ENCODE assay signal across 35 mouse cellular contexts in genomic region chr11:82854111-82854510, GRCm38 (mm10). TPM values are rescaled to one million over a fixed set of nuclear protein-coding genes. Genes with fewer than 3 reads are reported as not detected.
"Had no signal": no experiment of that assay in that cellular context is flagged by ENCODE, and none has a peak within 500 bp of the region (broad histone marks: within the 10 kb centered on the region; RNA-seq: fewer than 3 reads in every experiment).

No protein-coding gene starts in this region.

- H3K9me3 ChIP-seq: heart, embryonic 13.5 days; heart, embryonic 15.5 days; hindbrain, embryonic 13.5 days; hindbrain, embryonic 15.5 days; kidney, embryonic 15.5 days; limb, embryonic 13.5 days; limb, embryonic 15.5 days had no signal

- DNase-seq: gastrocnemius, postnatal 14 days; gastrocnemius, postnatal 36 days; heart, adult 11 months; heart, adult 2 months; heart, postnatal 14 days; heart, postnatal 36 days; kidney, adult 11 months; kidney, adult 2 months; kidney, adult 9 months; kidney, postnatal 14 days; kidney, postnatal 36 days; layer of hippocampus, adult 9-11 months; layer of hippocampus, postnatal 36 days; left cerebral cortex, postnatal 4 days had no signal

- H3K4me2 ChIP-seq: heart, embryonic 11.5 days; heart, embryonic 13.5 days; heart, embryonic 15.5 days; hindbrain, embryonic 13.5 days; hindbrain, embryonic 15.5 days; kidney, embryonic 15.5 days; limb, embryonic 13.5 days; limb, embryonic 15.5 days had no signal

- H3K27me3 ChIP-seq: heart, embryonic 13.5 days; heart, embryonic 15.5 days; hindbrain, embryonic 13.5 days; hindbrain, embryonic 15.5 days; kidney, embryonic 15.5 days; limb, embryonic 13.5 days; limb, embryonic 15.5 days had no signal

- H3K36me3 ChIP-seq: heart, embryonic 13.5 days; heart, embryonic 15.5 days; hindbrain, embryonic 13.5 days; hindbrain, embryonic 15.5 days; kidney, embryonic 15.5 days; limb, embryonic 13.5 days; limb, embryonic 15.5 days had no signal

- ATAC-seq: hindbrain, postnatal 0 days; intestine, embryonic 16.5 days had no signal

- H3K4me3 ChIP-seq: heart, adult 2 months; heart, embryonic 13.5 days; heart, embryonic 15.5 days; hindbrain, embryonic 13.5 days; hindbrain, embryonic 15.5 days; kidney, embryonic 15.5 days; limb, embryonic 13.5 days; limb, embryonic 15.5 days had no signal

- H3K27ac ChIP-seq: heart, adult 2 months; heart, embryonic 13.5 days; heart, embryonic 15.5 days; hindbrain, embryonic 13.5 days; hindbrain, embryonic 15.5 days; hindbrain, postnatal 0 days; kidney, embryonic 15.5 days; kidney, postnatal 0 days; limb, embryonic 13.5 days; limb, embryonic 15.5 days had no signal

- H3K9ac ChIP-seq: heart, embryonic 13.5 days; heart, embryonic 15.5 days; hindbrain, embryonic 13.5 days; hindbrain, embryonic 15.5 days; kidney, embryonic 15.5 days; limb, embryonic 13.5 days; limb, embryonic 15.5 days had no signal

RNA-seq across cellular contexts. Expression of gene Fndc8, which starts 37.8 kb away (rescaled TPM):
- total RNA-seq: gastrocnemius, adult 18-20 months; gastrocnemius, adult 8-10 months; gastrocnemius, postnatal 14 days; gastrocnemius, postnatal 36 days; heart, adult 2 months; heart, postnatal 14 days; heart, postnatal 36 days; hematopoietic stem cell, adult 5-6 weeks; hindbrain, postnatal 0 days; layer of hippocampus, adult 18-20 months; layer of hippocampus, adult 8-10 months; layer of hippocampus, postnatal 14 days; layer of hippocampus, postnatal 36 days; left cerebral cortex, adult 18-20 months; left cerebral cortex, adult 8-10 months; left cerebral cortex, postnatal 10 days; left cerebral cortex, postnatal 25 days; left cerebral cortex, postnatal 4 days had no signal
- polyA plus RNA-seq: heart, embryonic 11.5 days had no signal
